Mouse (Mus musculus) cortical plate, adult 2 months (tissue): ENCODE measurements around the gene C2.

Source experiments
- CTCF ChIP-seq: fragments of 200-500 bp; IDR thresholded peaks from 2 replicates; pipeline ENCODE4 v1.5.1; 2011; ENCODE audit warnings: mild to moderate bottlenecking, control low read depth, low read length; ENCODE audit not compliant: insufficient read depth; ENCODE audit errors: extremely low read depth
- POLR2A ChIP-seq: fragments of 200-500 bp; IDR thresholded peaks from 2 replicates; pipeline ENCODE4 v1.6.1; 2011; ENCODE audit warnings: mild to moderate bottlenecking, low read length, control low read depth; ENCODE audit not compliant: insufficient read depth; ENCODE audit errors: extremely low read depth

DNA sequence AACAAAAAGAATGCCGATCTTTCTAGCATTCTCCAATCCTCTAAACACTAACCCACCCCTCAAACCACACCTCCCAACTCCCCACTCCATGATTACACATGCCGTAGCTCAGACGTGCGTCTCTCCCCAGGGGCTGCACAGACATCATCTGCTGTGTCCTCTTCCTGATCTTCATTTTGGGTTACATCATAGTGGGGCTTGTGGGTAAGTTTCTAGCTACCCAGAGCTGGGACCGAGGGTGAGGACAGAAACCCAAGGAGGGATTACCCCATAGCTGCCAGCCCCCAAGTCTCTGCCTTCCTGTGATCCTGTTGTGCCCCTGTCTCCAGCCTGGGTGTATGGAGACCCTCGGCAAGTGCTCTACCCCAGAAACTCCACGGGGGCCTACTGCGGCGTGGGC, 19.1 kb upstream of the C2 start:
- TF ChIP-seq CTCF (no peak), POLR2A (no peak)
